Mouse (Mus musculus) liver, embryonic 13.5 days (tissue): Measurements from ENCODE around the gene Xdh. TPM values are rescaled to one million over a fixed set of nuclear protein-coding genes. Genes with fewer than 3 reads are reported as not detected.

Experiments used
- ATAC-seq: fragments of 200-750 bp; cut with Nextera tagmentation; 2 replicates; pipeline ENCODE4 v1.8.0; 2017; ENCODE audit warnings: low read depth, mild to moderate bottlenecking, moderate number of reproducible peaks, moderate library complexity
- DNase-seq: peaks from one replicate; pipeline ENCODE4 v3.0.0; 2022
- H3K27ac ChIP-seq: fragments of 300-500 bp; sonication (generic); 2 replicates; pipeline ENCODE4 v1.5.1; 2015; ENCODE audit warnings: moderate library complexity, mild to moderate bottlenecking, inconsistent platforms
- H3K27me3 ChIP-seq: fragments of 300-500 bp; sonication (generic); 2 replicates; pipeline ENCODE4 v1.6.1; 2015; ENCODE audit warnings: mild to moderate bottlenecking, inconsistent platforms
- H3K36me3 ChIP-seq: fragments of 300-500 bp; sonication (generic); 2 replicates; pipeline ENCODE4 v1.6.1; 2015; ENCODE audit warnings: mild to moderate bottlenecking, inconsistent platforms
- H3K4me1 ChIP-seq: fragments of 300-500 bp; sonication (generic); replicated peaks from 2 replicates; pipeline ENCODE4 v1.6.1; 2015; ENCODE audit warnings: inconsistent platforms
- H3K4me2 ChIP-seq: fragments of 300-500 bp; sonication (generic); 2 replicates; pipeline ENCODE4 v1.6.1; 2015; ENCODE audit warnings: inconsistent platforms, mild to moderate bottlenecking, moderate library complexity
- H3K4me3 ChIP-seq: fragments of 300-500 bp; sonication (generic); replicated peaks from 2 replicates; pipeline ENCODE4 v1.5.1; 2015; ENCODE audit warnings: mild to moderate bottlenecking, inconsistent platforms
- H3K9ac ChIP-seq: fragments of 300-500 bp; sonication (generic); 2 replicates; pipeline ENCODE4 v1.6.1; 2015; ENCODE audit warnings: mild to moderate bottlenecking, inconsistent platforms
- H3K9me3 ChIP-seq: fragments of 300-500 bp; sonication (generic); replicated peaks from 2 replicates; pipeline ENCODE4 v1.6.1; 2016; ENCODE audit warnings: inconsistent platforms
- WGBS: fragments of 180-500 bp; shearing (Covaris S2); methylation state at CpG from one replicate; pipeline ENCODE4 v1.1.7; 2015; ENCODE audit not compliant: insufficient replicate concordance; 5-methylcytosine and 5-hydroxymethylcytosine counted together
- polyA plus RNA-seq: library from polyadenylated mRNA; unstranded; fragments of >200 nt; fragmentation: Nextera tagmentation; extraction: Ambion mirVana; gene quantifications from 2 replicates; pipeline ENCODE4 v1.2.1, GENCODE M21; 2015

The Xdh gene
- polyA plus RNA-seq, 1 experiment from 2014 or later: 0.75 TPM

DNA sequence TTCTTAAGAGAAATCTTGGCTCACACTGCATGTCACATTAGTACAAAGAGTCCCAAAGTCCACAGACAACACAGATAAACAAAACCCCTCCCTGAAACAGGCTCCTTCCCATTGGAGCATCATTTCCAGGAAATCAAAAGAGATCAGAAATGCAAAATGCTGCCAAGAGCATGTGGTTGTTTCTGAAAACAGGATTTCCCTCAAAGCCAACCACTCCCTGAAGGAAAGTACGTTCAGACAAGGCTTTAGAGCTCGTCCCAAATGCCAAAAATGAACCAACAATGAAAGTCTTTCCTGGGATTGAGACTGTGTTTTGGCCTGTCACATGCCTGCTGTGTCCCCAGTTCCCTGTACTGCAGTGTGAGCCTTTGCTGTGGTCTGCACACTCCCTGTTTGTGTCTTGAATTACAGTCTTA, 12.6 kb upstream of the Xdh start:
- no peak overlapping the region for H3K9ac ChIP-seq
- no peak overlapping the region for H3K4me2 ChIP-seq
- no peak overlapping the region for H3K27ac ChIP-seq
- no peaks in the 10 kb centered on the region for H3K4me1 ChIP-seq
- ATAC-seq: no peak
- no peaks in the 10 kb centered on the region for H3K27me3 ChIP-seq
- no peak overlapping the region for H3K4me3 ChIP-seq
- no peak for DNase-seq
- H3K9me3 ChIP-seq: no peaks in the 10 kb centered on the region
- WGBS: 40% methylated on average over 2 of the region's 2 CpGs
- H3K36me3 ChIP-seq: no peaks in the 10 kb centered on the region

DNA sequence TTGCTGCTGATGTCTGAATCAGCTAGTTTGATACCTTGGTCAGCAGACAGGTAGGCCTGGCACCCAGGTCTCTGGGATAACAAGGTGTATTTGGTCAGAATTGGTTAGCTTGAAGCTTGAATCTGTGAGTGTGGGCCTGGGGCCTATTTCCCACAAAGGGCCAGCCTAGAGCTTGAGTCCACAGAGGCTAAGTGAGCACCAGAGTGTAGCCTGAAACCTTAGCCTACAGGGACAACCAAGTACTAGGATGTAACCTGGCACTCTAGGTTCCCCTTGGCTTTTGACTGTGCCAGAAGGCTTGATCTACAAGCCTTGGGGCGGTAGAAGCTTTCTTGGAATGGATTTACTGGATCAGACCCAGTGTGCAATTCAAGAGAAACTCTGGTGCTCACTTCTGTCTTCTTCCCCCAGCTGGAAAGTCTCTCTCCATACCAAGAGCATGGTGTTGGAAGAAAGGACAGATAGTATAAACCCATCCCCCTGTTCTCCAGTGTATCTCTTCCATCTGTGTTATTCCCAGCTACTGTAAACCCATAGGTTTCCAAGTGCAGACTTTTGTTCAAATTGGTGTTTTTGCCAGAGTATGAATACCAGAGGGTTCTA, 11.9 kb upstream of the Xdh start:
- H3K4me1 ChIP-seq: no peaks in the 10 kb centered on the region
- 65% methylated on average over 1 of the region's 1 CpGs for WGBS
- H3K36me3 ChIP-seq: no peaks in the 10 kb centered on the region
- no peak overlapping the region for H3K4me2 ChIP-seq
- DNase-seq (no peak), ATAC-seq (no peak)
- no peaks in the 10 kb centered on the region for H3K27me3 ChIP-seq
- H3K9ac ChIP-seq: no peak overlapping the region
- H3K9me3 ChIP-seq: no peaks in the 10 kb centered on the region
- H3K27ac ChIP-seq: no peak overlapping the region
- no peak overlapping the region for H3K4me3 ChIP-seq

DNA sequence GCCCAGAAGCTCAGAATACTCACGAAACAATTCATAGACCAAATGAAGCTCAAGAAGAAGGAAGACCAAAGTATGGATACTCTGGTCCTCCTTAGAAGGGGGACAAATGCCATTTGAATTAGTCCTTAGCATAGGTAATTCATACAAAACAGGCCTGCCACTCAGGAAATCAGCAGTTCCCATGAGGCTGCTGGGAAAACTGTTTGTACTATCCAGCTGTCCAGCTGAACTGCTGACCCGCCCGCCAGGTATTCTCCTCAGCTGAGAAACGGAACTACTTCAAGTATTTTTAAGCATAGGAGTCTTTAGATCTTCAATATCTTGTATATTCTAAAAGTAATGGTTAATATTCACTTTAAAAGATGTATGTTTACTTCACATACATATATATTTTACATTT, 10.7 kb upstream of the Xdh start:
- no peak overlapping the region for H3K27ac ChIP-seq
- no peaks in the 10 kb centered on the region for H3K27me3 ChIP-seq
- no peak overlapping the region for H3K4me3 ChIP-seq
- no peaks in the 10 kb centered on the region for H3K36me3 ChIP-seq
- ATAC-seq: no peak
- H3K9me3 ChIP-seq: no peaks in the 10 kb centered on the region
- no peak overlapping the region for H3K9ac ChIP-seq
- 66% methylated on average over 4 of the region's 4 CpGs for WGBS
- DNase-seq: no peak
- H3K4me2 ChIP-seq: no peak overlapping the region
- H3K4me1 ChIP-seq: no peaks in the 10 kb centered on the region

DNA sequence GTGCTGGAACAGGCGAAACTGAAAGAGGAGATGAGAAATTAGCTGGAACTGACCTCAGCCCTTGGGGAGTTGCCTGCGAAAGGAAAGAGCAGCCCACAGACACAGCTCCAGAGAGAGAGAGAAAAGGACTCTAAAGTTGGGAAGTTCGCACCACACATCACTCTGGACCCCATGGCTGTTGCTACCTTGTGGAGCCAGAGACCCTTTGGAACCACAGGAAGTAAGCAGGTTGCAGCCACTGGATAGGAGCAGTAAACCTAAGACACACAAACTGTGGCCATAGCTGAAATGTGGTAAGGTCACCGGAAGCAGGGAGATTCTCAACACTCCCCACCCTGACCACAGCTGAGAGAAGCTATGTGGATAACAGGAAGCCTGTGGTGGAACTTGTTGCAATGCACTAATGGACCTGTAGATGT, 2.1 kb upstream of the Xdh start:
- no peaks in the 10 kb centered on the region for H3K9me3 ChIP-seq
- no peaks in the 10 kb centered on the region for H3K4me1 ChIP-seq
- H3K27ac ChIP-seq: no peak overlapping the region

DNA sequence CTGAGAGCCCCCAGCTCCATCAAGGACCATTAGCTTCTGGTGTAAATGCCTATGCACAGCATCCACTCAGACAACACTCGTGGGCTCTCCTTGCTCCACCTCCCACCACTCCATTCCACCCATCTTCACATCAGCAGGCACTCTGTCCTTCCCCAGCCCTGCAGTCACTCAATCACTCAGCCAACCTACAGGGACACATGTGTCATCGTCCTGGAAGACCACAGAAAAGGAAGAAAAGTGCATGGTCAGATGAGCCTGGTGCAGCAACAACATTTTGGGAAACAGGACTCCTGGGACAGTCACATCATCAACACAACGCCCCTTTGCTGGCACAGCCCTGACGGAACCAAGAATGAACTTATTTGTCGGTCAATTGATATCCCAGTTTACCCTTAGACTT, 974 bp upstream of the Xdh start:
- H3K9ac ChIP-seq: no peak overlapping the region
- H3K9me3 ChIP-seq: no peaks in the 10 kb centered on the region
- no peaks in the 10 kb centered on the region for H3K27me3 ChIP-seq
- H3K4me1 ChIP-seq: no peaks in the 10 kb centered on the region
- DNase-seq (no peak), ATAC-seq (no peak)
- H3K36me3 ChIP-seq: no peaks in the 10 kb centered on the region
- 52% methylated on average over 5 of the region's 5 CpGs for WGBS
- no peak overlapping the region for H3K4me3 ChIP-seq
- H3K27ac ChIP-seq: no peak overlapping the region
- no peak overlapping the region for H3K4me2 ChIP-seq

More for the DNA sequence above, 2.1 kb upstream of the Xdh start:
- H3K4me3 ChIP-seq: no peak overlapping the region
- 13% methylated on average over 4 of the region's 4 CpGs for WGBS
- H3K4me2 ChIP-seq: no peak overlapping the region
- no peaks in the 10 kb centered on the region for H3K36me3 ChIP-seq
- no peak for DNase-seq
- no peaks in the 10 kb centered on the region for H3K27me3 ChIP-seq
- no peak overlapping the region for H3K9ac ChIP-seq
- no peak for ATAC-seq

DNA sequence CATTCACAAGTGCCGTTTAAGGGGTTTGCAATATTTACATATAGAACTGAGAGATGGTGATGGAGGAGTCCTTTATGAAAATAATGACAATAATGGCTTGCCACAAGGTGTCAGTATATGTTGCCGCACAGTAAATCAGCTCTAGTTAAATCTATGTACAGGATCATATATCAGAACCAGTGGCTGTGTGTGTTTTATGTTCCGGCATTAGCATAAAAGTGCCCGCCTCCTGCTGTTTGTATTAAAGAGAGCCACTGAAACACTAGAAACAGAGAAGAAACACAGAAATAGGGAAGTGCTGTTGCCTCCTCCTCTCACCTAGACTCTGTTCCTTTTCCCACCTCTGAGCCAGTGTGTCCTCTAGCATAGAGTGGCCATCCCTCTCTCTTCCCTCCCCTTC, 498 bp downstream of the Xdh start:
- Histone ChIP-seq H3K4me2 (no peak overlapping the region), H3K36me3 (no peaks in the 10 kb centered on the region), H3K4me1 (no peaks in the 10 kb centered on the region), H3K27me3 (no peaks in the 10 kb centered on the region), H3K9me3 (no peaks in the 10 kb centered on the region), H3K4me3 (no peak overlapping the region), H3K9ac (no peak overlapping the region), H3K27ac (no peak overlapping the region)
- no peak for ATAC-seq
- no peak for DNase-seq
- 61% methylated on average over 4 of the region's 4 CpGs for WGBS

DNA sequence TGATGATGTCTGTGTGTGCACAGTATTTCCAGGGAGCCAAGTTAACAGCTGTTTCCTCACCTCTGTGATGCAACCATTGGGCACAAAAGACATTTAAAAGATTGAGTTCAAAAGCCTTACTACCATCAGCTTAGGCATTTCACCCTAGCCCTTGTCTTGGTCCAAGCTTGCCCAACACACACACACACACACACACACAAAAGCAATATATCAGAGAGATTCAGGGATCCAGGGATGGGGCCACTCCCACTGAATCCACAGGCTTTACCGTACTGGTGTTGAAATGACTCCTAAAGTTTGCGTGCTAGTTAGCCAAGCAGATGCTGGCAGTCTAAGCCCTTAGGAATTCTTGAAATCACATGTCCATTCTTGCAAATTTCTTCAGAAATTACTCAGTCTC, 1.2 kb downstream of the Xdh start:
- no peak overlapping the region for H3K4me2 ChIP-seq
- H3K27me3 ChIP-seq: no peaks in the 10 kb centered on the region
- no peaks in the 10 kb centered on the region for H3K4me1 ChIP-seq
- H3K36me3 ChIP-seq: no peaks in the 10 kb centered on the region
- no peak for DNase-seq
- ATAC-seq: no peak
- H3K4me3 ChIP-seq: no peak overlapping the region
- WGBS: 62% methylated on average over 2 of the region's 2 CpGs
- no peak overlapping the region for H3K27ac ChIP-seq
- no peaks in the 10 kb centered on the region for H3K9me3 ChIP-seq
- H3K9ac ChIP-seq: no peak overlapping the region

DNA sequence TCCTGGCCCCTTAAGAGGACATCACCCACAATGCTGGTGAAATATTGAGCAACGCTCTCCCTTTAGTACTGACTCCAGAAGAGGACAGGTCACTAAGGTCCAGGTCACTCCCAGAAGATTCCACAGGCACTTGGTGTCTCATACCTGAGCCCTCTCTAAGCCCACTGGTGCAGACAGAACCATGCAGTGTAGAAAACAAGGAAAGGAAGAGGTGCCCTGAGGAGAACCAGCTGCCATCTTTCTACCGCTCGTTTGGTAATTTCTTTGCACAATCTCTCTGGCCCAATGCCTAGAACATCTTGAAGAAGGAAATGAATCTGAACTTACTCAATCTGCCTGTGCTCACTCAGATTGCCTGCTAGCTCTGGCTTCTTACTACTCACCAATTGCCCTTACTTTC, 2.0 kb downstream of the Xdh start:
- no peaks in the 10 kb centered on the region for H3K36me3 ChIP-seq
- no peak for DNase-seq
- H3K4me2 ChIP-seq: no peak overlapping the region
- no peaks in the 10 kb centered on the region for H3K9me3 ChIP-seq
- H3K9ac ChIP-seq: no peak overlapping the region
- H3K27me3 ChIP-seq: no peaks in the 10 kb centered on the region
- ATAC-seq: no peak
- H3K27ac ChIP-seq: no peak overlapping the region
- no peak overlapping the region for H3K4me3 ChIP-seq
- H3K4me1 ChIP-seq: no peaks in the 10 kb centered on the region
- WGBS: 64% methylated on average over 3 of the region's 3 CpGs

DNA sequence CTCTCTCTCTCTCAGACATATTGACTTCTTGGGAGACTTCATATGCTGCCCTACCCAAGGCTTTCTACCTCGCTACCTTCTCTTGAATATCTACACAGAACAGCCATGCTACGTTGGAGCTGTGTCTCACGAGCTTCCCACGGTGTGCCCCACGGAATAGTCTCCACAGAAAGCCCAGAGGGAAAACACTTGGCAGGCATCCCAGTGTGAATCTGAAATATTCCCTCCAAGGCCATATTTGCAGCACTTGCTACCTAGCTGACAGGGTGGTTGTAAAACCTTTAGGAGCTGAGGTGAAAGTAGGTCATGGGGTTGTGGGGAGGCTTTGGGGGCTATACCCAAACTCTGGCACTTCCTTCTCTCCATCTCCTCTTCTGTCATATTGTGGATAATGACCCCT, 3.1 kb downstream of the Xdh start:
- DNase-seq (no peak), ATAC-seq (no peak)
- no peaks in the 10 kb centered on the region for H3K36me3 ChIP-seq
- no peak overlapping the region for H3K9ac ChIP-seq
- no peak overlapping the region for H3K27ac ChIP-seq
- H3K9me3 ChIP-seq: no peaks in the 10 kb centered on the region
- no peak overlapping the region for H3K4me2 ChIP-seq
- no peak overlapping the region for H3K4me3 ChIP-seq
- no peaks in the 10 kb centered on the region for H3K4me1 ChIP-seq
- no peaks in the 10 kb centered on the region for H3K27me3 ChIP-seq
- WGBS: 53% methylated on average over 5 of the region's 5 CpGs

DNA sequence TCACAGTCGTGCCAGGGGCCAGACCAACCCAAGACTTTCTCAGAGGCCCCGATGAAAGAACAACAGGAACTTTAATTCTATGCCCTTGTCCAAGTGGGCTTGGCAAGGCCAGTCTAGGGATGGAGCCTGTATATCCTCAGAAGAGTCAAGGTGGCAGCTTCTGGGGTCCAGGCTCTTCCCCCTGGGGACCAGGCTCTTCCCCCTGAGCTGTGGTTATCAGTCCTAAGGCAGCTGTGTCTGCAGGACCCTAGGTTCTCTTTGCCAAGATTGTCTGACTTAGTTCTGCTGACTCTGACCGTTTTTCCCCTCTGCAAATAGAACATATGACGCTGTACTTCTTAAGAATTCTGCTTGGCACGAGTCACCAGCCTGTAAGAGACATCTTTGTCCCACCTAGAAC, 5.3 kb downstream of the Xdh start:
- Histone ChIP-seq H3K4me1 (no peaks in the 10 kb centered on the region), H3K4me3 (no peak overlapping the region), H3K36me3 (no peaks in the 10 kb centered on the region), H3K4me2 (no peak overlapping the region), H3K9me3 (no peaks in the 10 kb centered on the region), H3K27me3 (no peaks in the 10 kb centered on the region), H3K27ac (no peak overlapping the region), H3K9ac (no peak overlapping the region)
- WGBS: 50% methylated on average over 5 of the region's 5 CpGs
- DNase-seq (no peak), ATAC-seq (no peak)

DNA sequence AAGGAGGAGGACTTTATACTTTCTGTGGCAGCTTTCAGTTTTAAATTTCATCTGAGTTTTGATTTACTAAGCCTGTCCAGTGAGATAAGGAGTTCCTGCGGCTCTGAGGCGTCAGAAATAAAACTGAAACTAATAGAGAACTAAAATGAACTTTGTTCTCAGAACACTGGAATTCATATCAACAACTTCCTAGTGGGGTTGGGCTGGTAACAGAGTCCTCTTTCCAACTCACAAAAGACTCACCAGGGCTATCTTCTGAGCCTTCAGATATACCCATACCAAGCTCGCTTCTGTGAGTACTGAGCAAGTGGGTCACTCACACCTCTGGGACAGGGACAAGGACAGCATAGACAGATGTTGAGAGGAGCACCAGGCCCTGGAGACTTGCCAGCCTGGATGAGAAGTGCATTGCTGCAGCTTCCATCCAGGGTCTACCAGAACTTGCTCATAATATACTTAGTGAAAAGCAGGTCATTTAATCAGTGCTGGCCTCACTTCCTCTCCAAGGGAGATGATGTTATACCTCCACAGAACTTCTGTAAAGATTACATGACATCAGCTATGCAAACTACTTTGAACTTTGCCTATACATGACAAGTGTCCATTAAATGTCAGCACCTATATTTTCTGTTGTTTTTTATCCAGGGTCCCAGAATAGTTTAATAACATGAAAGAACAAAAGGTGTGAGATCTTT, 7.6 kb downstream of the Xdh start:
- Histone ChIP-seq H3K27ac (no peak overlapping the region), H3K4me1 (no peaks in the 10 kb centered on the region), H3K9ac (no peak overlapping the region), H3K27me3 (no peaks in the 10 kb centered on the region), H3K4me2 (no peak overlapping the region), H3K4me3 (no peak overlapping the region), H3K9me3 (no peaks in the 10 kb centered on the region), H3K36me3 (no peaks in the 10 kb centered on the region)
- 32% methylated on average over 3 of the region's 3 CpGs for WGBS
- DNase-seq (no peak), ATAC-seq (no peak)

DNA sequence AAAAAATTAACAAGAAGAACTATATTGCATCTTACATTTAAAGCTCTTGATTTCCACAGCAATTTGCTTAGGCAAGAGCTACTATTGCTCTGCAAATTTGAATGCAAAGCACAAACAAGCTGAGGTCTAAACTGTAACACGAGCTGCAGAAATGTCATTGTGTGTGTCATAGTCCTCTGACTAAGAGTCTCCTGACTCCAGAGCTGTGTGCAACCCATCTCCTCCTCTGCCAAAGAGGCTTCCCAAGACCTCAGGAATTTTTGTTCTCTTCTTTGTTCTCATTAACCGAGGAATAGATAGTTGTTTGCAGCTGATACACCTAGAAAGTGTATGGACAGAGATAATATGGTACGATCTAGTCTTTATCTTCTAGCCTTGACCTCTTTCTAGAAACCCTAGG, 8.2 kb downstream of the Xdh start:
- no peaks in the 10 kb centered on the region for H3K36me3 ChIP-seq
- no peaks in the 10 kb centered on the region for H3K9me3 ChIP-seq
- ATAC-seq (no peak), DNase-seq (no peak)
- H3K4me2 ChIP-seq: no peak overlapping the region
- H3K9ac ChIP-seq: no peak overlapping the region
- H3K27me3 ChIP-seq: no peaks in the 10 kb centered on the region
- WGBS: 41% methylated on average over 3 of the region's 3 CpGs
- H3K27ac ChIP-seq: no peak overlapping the region
- H3K4me1 ChIP-seq: no peaks in the 10 kb centered on the region
- H3K4me3 ChIP-seq: no peak overlapping the region
